Mouse (Mus musculus) kidney, postnatal 36 days (tissue): Measurements from ENCODE around the gene Tacc3.

Experiments used
- DNase-seq, 2 experiments: peaks; one replicate each; pipeline ENCODE4 v3.0.0; 2021 to 2022; ENCODE audit warnings: mixed read lengths in 2 of 2

Tacc3 gene

DNA sequence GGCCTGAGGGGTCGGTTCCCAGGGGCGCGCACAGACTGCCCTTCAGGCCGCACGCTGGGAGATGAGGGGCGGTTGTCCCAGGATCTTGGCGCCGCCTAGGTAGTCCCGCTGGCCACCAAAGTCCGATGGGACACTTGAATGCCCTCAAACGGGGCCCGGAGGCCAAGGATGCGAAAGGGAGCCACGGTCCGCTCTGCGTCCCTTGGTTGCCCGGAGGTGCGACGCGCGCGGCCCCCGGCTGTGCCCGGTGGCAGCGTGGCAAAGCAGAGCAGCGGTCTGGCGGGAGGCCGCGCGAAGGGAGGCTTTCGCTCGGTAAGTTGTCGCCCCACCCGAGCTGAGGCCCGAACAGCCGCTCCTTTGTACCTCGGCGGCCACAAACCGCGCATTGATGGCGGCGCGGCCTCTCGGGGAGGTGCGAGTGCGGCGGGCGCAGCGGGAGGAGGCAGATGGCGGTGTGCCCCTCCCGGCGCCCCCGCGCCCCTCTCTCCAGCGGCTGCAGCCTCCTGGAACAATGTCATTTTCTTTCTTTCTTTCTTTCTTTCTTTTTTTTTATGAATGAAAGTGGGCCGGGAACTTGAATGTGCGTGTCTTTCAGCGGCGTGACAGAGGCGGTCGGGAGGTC lies 65.2 kb downstream of the Tacc3 start:
- DNase-seq, result peak in 1 of 2 experiments; percentile 66

DNA sequence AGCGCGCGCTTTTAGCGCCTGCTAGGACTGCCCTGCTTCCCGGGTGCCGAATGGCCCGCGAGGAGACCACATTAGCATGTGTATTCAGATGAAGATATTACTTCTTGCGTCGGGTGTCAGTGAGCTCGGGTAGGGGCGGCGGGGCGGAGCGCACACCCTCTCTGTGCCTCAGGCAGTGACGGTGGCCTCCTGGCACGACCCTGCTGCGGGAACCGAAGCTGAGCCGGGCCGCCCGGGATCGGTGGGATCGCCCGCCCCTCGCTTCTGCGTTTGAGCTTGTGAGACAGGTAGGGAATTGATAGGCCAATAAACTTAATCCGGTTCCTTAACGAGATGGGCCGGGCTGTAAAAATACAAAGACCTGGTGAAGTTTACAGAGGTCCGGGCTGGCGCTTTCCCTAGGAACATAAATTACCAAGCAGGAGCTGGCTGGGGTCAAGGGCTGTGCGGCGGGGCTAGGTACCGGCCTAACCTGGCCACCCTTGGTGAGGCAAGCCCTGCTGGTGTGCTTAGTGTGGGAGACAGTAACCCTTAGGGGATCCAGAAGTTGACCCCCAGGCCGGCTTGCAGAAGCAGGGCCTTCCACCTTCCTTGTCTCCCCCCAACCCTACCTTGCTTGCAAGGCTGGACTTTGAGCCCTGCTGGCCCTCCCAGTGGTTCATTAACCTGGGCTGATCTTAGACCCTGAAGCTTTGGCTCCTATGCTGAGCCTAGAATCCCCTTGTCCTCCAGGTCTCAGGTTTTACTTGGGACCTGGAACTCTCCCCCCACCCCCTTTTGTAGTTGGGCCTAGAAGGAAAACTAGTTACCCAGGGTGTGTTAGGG lies 65.9 kb downstream of the Tacc3 start:
- peak; percentile 80 to 89 for DNase-seq

DNA sequence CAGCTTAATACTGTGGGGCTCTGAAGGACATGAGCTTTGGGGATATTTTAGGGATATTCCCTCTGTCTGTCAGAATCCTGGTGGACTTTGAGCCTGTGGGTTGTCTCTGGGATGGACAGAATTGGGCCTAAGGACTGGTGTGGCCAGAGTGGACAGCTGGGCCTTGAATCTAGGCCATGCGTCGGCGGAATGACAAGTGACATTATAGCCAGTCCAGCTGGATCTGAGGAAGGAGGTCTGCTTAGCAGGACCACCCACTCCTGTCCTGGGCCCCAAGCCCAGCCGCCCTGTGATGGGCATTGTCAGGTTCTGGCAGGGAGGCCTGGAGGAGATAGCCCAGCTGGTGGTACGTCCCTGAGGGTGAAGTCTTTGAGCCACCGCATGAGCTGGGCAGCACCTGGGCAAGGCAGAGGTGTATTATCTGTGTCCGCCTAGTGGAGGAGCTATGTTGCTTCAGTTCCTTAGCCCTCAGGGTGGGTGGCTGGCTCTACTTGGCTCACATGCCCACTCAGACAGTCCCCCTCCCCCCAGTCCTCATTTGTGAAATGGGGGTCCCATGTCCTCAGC lies 68.2 kb downstream of the Tacc3 start:
- no peak for DNase-seq

DNA sequence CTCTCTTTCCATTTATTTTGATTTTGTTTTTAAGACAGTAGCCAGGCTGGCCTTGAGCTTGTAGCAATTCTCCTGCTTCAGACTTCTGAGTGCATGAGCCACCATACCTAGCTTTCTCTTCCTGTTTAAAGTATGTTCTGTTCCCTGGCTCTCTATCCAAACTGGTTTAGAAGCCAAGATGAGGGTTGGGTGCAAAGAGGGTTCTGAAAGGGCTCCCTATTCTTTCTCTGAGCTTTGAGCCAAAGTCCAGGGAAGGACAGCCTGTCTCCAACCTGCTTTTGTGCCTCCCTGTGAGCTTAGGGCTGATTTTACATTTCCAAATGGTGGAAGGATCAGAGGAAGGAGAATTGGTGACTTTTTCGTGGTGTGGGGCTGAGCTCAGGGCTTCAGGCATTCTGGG lies 69.0 kb downstream of the Tacc3 start:
- no peak for DNase-seq
